Mouse (Mus musculus) v-Abl transformed pro-B cells (cell line): ENCODE measurements around the gene BC080695.
"Not testable (repeated sequence)": the region's sequence is repeated elsewhere in the genome, so short reads cannot be mapped to it uniquely, and the experiment has no call there.

Source experiments
- in situ Hi-C, 2 experiments: fragments of 400-800 bp; cut with MboI; formaldehyde crosslinking; loops; one replicate each; pipeline ENCODE4 v1.15.1; 2025; ENCODE audit not compliant: unreplicated experiment in 2 of 2

Gene BC080695

DNA sequence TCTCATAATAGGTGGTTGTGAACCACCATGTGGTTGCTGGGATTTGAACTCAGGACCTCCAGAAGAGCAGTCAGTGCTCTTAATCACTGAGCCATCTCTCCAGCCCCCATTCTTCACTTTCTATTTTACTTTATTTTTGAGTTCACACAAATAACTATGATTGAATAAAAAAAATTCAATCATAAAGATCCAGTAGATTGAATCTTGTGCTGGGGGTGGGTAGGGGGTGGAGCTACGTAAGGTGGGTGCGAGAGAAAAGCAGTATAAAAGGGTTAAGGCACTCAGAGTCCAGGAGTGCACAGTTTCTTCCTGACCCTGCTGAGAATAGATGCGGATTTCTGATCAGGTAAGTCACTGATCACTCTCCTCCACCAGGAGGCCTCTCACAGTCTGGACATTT is at the start of gene BC080695, which contains the start of gene Gm13057:
TSS of gene BC080695 (plus strand) at position 301 of the 400 bp plus-strand sequence.
TSS of gene Gm13057 (plus strand) at position 310 of the 400 bp plus-strand sequence.
- in situ Hi-C loops = not testable (repeated sequence)

DNA sequence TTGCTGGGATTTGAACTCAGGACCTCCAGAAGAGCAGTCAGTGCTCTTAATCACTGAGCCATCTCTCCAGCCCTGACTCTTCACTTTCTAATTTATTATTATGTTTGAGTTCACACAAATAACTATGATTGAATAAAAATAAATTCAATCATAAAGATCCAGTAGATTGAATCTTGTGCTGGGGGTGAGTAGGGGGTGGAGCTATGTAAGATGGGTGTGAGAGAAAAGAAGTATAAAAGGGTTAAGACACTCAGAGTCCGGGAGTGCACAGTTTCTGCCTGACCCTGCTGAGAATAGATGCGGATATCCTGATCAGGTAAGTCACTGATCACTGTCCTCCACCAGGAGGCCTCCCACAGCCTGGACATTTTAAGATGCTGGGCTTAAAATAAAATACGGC is 40.5 kb upstream of the BC080695 start, which contains the start of gene Gm13043:
TSS of gene Gm13043 (plus strand) at position 301 of the 400 bp plus-strand sequence.
- in situ Hi-C loops = no loop called here

DNA sequence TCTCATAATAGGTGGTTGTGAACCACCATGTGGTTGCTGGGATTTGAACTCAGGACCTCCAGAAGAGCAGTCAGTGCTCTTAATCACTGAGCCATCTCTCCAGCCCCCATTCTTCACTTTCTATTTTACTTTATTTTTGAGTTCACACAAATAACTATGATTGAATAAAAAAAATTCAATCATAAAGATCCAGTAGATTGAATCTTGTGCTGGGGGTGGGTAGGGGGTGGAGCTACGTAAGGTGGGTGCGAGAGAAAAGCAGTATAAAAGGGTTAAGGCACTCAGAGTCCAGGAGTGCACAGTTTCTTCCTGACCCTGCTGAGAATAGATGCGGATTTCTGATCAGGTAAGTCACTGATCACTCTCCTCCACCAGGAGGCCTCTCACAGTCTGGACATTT is 15.8 kb upstream of the BC080695 start, which contains the start of gene Gm13040:
TSS of gene Gm13040 (plus strand) at position 301 of the 400 bp plus-strand sequence.
- in situ Hi-C loops = not testable (repeated sequence)

DNA sequence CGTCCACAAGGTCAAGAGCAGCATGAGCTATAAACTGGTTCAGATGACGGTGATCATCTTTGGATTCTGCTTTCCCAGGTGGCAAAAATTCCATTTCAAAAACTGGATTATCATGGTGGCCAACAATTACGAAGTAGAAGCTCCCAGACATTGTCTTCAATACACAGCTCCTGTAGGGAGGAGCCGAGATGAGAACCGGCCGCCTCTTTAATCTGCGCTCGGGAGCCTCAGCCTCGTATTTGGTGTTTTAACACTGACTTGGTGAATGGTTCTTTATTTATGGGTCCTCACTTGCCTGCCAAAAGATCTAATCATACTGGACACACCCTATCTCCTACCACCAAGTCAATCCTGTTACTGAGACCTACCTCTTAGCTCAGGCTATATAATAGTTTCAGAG is 60.4 kb downstream of the BC080695 start:
- in situ Hi-C loops = not testable (repeated sequence)

DNA sequence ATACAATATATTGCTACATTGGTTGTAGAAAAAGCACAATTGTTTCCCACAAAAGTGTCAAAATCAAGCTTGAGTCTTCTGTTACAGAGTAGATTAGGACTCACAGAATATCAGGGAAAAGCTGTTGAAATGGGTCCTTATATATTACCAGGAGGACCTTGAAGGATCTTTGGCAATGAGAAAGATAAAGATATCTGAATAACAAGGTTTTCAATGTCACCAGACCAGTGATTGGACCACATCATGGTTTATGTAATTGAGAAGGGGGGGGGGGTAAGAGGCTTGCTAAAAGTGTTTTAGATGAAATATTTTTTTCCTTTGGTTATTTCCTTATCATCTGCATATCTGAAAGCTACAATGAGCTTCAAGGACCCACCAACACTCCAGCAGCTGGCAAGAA is 63.2 kb downstream of the BC080695 start, which contains the start of gene Gm13083:
TSS of gene Gm13083 (plus strand) at position 301 of the 400 bp plus-strand sequence.
- in situ Hi-C loops = not testable (repeated sequence)

DNA sequence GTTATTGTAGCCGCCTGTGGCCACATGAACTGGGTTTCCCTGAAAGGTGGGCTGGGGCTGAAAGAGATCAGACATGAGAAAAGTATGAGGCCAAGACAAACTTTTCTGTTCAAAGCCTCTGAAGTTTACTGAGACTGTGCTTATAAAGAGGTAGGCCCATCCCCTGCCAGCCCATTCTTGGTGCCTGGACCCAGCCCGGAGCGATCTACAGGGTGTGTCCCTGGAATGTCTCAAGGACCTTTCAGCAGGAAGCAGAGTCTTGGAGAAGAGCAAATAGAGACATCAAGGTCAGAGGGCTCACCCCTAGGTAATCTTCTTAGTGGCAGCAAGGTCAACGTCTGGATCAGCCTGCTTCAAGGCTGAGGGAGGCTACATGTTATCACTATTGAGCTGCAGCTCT is 66.6 kb downstream of the BC080695 start:
- in situ Hi-C loops = not testable (repeated sequence)
